Mouse (Mus musculus) monocyte, adult 2 months (primary cell): ENCODE data around the gene Pter.

Experiments used
- DNase-seq, 2 experiments: peaks; one replicate each; pipeline ENCODE4 v3.0.0; 2022; ENCODE audit warnings: low spot score in 2 of 2, low read depth in 1 of 2

Gene Pter

DNA sequence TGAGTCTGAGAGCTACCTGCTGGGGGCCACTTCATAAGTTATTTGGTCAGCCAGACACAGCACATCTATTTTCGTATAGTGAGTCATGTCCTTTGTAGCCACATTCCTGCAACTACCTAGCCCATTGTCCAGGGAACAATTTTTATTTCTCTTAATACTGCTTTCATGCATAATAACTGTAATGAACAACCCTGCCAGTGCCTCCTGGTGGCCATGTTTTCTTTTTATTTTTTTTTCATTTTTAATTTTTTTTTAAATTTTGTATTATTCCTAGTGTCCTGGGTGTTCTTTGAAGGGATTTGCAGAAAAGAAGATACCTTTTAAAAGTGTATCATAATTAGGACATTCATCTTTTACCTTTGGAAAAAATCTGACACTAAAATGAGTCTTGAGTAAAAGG is 84.6 kb downstream of the Pter start:
- DNase-seq, result no peak

DNA sequence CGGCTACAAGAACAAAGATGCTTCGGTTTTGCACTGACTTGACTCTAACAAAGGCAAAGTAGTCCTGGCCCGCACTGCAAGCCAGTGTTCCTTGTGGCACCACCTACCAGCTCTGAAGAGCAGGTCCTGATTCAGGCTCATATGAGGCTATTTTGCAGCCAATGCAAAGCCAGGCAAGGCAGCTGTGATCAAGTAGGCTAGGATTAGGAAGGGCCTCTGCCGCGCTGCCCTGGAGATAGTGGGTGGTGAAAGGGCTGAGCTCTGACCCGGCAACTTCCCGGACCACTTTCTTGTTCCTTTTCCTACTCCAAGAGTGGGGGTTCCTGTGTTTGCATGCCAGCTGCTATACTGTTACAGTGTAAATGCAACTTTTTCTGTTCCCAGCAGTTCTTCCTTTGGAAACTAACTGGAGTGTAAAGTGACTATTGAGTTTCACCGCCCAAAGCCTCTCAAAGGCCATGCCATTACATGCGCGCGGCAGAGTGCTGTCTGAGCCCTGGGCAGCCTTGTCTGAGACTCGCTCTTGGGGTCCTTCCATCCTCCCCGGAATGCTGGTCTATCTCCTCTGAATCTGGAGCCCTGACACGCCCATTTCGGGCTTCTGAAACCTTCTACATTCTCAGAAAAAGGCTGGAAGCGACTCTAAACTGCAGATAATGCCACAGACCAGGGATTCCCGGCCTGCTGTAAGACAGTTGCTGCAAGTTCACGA is 85.6 kb downstream of the Pter start:
- DNase-seq, result no peak

DNA sequence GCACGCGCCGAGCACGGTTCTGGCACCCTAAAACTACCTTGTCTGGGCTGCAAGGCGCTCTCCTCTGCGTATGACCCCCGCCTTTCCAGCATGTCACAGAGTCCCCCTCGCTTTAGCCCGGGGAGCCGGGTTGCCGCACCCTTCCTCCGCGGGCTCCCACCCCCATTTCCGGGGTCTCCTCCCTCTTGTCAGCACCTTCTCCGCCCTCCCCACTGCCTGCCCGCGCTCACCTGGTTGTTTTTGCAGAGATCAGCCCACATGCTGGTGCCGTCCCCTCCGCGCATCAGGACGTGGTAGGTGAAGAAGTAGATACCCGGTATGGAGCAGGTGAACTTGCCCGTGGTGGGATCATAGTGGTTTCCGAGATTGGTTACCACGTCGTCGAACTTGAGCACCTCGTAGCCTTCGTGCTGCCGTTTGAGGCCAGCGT is 86.2 kb downstream of the Pter start:
- DNase-seq, result no peak

DNA sequence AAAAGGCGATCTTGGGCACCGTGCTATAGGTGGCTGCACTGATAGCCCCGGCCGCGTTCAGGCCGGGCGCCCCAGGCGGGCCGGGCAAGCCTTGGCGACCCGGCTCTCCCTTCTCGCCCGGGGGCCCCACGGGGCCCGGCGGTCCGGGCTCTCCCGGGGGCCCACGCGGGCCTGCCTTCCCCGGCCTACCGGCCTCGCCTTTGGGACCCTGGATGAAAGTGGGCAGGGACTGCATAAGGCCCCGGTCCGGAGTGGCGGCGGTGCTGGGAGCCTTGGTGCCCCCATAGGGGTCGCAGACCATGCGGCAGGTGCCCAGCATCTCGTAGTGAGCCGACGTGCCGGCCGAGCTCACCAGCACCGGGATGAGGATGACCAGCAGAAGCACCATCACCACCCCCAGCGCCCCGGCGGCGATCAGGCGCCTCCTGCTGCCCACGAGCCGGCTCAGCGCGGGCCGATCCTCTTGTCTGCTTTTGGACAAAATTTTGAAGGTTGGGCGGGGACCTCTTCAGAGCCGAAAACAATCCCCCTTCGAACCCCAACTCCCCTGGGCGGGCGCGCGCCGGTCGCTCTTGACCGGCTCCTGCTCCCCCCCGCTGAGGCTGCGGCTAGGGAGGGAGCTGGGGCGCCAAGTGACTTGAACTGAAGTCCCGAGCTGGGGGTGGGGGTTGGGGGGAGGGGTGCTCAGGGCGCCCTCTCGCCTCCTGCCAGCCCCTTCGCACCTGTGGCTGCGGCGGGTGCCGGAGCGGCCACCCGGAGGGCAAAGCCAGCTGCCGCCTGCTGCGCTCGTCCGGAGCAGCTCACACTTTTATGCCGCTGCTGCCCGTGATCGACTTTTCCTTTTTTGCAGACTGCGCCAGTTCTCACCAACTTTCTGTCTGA is 86.9 kb downstream of the Pter start:
- no peak for DNase-seq

DNA sequence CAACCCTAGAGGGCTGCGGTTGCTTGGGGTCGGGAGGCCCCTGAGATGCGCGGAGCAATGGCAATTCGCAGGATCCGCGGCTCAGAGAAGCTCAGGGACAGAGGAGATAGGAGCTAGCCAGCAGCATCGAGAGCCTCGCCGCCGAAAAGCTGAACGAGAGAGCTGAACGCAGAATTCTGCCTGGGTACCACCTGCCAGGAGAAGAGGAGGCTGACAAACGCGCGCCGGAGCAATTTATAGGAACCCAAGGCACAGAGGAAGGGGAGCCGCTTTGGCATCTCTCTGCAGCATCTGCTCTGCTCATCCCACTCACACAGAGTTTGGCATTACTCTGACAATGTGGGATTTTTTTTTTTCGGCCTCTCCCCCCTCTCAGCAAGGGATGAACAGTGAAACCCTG is 87.6 kb downstream of the Pter start, which contains the start of gene C1ql3:
Gene C1ql3, minus strand, starts transcription at position 335 of the 400 bp plus-strand sequence.
- DNase-seq, result no peak

DNA sequence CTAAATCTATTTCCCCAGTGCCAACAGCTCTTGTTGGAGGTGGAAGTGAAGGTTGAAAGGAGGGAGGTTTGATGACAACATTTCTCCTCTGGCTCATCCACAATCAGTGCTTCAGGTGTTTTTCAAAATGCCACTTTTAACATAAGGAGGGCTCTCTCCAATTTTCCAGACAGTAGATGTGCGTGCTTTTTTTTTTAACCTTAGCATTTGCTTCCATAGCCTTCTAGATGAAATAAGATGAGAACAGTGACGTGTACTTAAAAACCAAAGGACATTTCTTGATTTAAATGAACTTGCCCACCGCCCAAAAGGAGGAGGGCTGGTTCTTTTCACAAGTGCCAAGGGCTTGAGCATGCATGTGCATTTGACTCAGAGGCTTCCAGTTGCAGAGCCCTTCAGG is 88.1 kb downstream of the Pter start:
- DNase-seq, result no peak

DNA sequence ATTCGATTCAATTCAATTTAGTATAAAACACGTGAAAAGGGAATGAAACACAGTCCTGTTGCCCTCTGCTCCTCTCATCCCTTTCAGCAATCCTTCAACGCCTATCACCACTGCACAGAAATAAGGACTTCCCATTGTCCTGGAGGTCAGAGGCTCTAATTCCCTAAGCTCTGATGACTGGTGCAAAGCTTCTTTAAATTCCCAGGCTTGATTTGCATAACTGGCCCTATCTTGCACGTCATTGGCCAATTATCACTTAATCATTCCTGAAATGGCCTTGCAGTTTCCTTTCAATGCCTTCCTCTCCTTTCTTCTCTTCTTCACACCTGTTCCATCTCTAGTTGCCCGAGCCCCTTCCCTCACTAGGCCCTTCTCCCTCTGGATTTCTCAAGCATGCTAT is 94.5 kb downstream of the Pter start:
- DNase-seq, result no peak

DNA sequence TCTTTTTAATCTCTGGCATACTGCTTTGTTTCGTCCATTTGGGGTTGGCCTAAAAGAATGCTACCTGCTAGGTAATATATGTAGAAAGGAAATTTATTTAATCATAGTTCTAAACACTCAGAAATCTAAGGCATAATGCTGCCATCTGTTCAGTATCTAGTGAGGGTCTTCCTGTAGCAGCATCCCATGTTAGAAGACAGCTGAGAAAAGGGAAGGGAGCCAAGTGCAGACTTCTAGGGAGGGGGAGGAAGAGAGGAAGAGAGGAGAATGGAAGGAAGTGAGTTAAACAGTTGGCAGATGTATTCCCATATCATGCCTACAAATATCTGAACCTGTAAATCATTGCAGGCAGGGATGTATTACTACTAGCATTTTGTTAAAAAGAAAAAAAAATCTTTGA is 95.0 kb downstream of the Pter start:
- DNase-seq, result no peak

DNA sequence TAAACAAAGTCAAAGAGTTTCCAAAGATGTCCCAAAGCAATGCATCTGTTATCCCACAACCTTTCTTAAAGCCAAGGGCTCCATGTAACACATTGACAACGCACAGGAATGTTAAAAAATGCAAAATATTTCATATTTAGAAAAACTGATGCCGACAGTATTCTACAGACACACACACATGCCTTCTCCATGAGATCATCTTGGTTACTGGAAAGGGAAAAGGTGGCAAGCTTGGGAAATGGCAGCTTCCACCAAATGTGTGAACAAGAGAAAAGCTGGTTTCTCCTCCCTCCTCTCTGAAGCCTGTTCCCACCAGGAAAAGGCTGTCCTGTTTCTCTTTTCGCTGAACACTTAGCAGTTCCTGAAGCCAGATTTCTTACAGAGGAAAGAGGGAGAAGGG is 114.9 kb downstream of the Pter start:
- no peak for DNase-seq

DNA sequence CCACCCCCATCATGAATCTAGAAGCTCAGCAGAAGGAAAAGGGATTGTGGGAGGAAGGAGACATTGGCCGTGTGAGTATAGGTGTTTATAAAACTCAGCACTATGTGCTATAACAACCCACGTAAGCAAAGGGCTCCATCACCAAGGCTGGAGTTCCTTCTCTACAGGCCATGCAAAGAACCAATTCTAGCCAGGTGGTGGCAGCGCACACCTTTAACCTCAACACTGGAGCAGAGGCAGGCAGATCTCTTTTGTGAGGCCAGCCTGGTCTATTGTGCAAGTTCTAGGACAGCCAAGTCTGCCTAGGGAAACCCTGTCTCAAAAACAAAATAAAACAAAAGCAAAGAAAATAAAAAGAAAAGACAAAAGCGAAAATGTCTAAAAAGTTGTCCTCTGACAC is 115.9 kb downstream of the Pter start:
- DNase-seq, result no peak

DNA sequence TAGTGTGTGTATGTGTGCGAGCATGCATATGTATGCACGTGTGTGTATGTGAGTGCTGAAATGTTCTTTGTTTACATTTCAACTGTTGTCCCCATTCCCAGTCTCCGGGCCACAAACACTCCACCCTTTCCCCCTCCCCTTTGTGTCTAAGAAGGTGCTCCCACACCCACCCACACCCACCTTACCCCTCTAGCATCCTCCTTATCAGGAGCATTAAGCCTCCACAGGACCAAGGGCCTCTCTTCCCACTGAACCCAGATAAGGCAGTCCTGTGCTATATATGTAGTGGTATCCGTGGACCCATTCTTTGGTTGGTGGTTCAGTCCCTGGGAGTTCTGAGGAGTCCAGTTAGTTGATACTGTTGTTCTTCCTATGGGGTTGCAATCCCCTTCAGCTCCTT is 120.7 kb downstream of the Pter start:
- no peak for DNase-seq

DNA sequence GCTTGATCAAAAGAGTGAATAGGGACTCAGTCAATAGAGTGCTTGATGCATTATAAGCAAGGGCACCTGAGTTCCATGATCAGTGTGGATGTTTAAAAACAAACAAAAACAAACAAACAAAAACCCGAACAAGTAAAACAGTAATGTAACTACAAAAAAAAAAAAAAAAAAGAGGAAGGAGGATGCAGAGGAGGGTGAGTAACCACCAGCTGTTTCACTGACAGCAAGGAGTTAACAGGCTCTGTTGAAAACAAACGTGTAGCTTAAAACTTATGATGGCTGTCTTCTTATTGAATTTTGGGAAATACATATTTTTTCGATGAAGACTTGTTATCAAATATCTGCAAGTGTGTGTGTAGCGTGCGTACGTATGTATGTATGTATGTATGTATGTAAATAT is 124.8 kb downstream of the Pter start:
- no peak for DNase-seq
